Mouse (Mus musculus) hindbrain, embryonic 14.5 days (tissue): ENCODE results near the gene Coa7. TPM values are rescaled to one million over a fixed set of nuclear protein-coding genes. Genes with fewer than 3 reads are reported as not detected.

Source experiments
- ATAC-seq: fragments of 200-750 bp; cut with Nextera tagmentation; 2 replicates; pipeline ENCODE4 v1.8.0; 2017; ENCODE audit warnings: moderate number of reproducible peaks, mild to moderate bottlenecking, moderate TSS enrichment, moderate library complexity; ENCODE audit not compliant: low FRiP score
- DNase-seq: peaks from one replicate; pipeline ENCODE4 v3.0.0-alpha.2; 2015; ENCODE audit warnings: low spot score
- H3K27ac ChIP-seq: fragments of 300-500 bp; sonication (generic); 2 replicates; pipeline ENCODE4 v1.5.1; 2014; ENCODE audit warnings: mild to moderate bottlenecking, moderate library complexity
- H3K27me3 ChIP-seq: fragments of 300-500 bp; sonication (generic); 2 replicates; pipeline ENCODE4 v1.6.1; 2014; ENCODE audit warnings: mild to moderate bottlenecking, low read length, mixed read lengths; ENCODE audit not compliant: control insufficient read depth, insufficient read depth
- H3K36me3 ChIP-seq: fragments of 300-500 bp; sonication (generic); replicated peaks from 2 replicates; pipeline ENCODE4 v1.6.1; 2014; ENCODE audit not compliant: control insufficient read depth, insufficient read depth
- H3K4me1 ChIP-seq: fragments of 300-500 bp; sonication (generic); replicated peaks from 2 replicates; pipeline ENCODE4 v1.6.1; 2014; ENCODE audit warnings: antibody characterized with exemption, low read length, mixed read lengths; ENCODE audit not compliant: control insufficient read depth, insufficient read depth
- H3K4me2 ChIP-seq: fragments of 300-500 bp; sonication (generic); replicated peaks from 2 replicates; pipeline ENCODE4 v1.6.1; 2014; ENCODE audit warnings: mild to moderate bottlenecking, moderate library complexity
- H3K4me3 ChIP-seq: fragments of 300-500 bp; sonication (generic); replicated peaks from 2 replicates; pipeline ENCODE4 v1.5.1; 2014; ENCODE audit warnings: mild to moderate bottlenecking, low read length
- H3K9ac ChIP-seq: fragments of 300-500 bp; sonication (generic); 2 replicates; pipeline ENCODE4 v1.6.1; 2014
- H3K9me3 ChIP-seq: fragments of 300-500 bp; sonication (generic); 2 replicates; pipeline ENCODE4 v1.6.1; 2016; ENCODE audit warnings: low read length; ENCODE audit not compliant: control insufficient read depth
- WGBS: fragments of 180-500 bp; shearing (Covaris S2); extraction: QIAGEN DNeasy Blood & Tissue Kit; methylation state at CpG from one replicate; pipeline ENCODE4 v1.1.7; 2014; 5-methylcytosine and 5-hydroxymethylcytosine counted together
- polyA plus RNA-seq: library from polyadenylated mRNA; unstranded; fragments of >200 nt; fragmentation: Nextera tagmentation; extraction: Ambion mirVana; gene quantifications from 2 replicates; pipeline ENCODE4 v1.2.1, GENCODE M21; 2014

Coa7 gene
- polyA plus RNA-seq, 1 experiment from 2014 or later: 47.9 TPM

- Histone ChIP-seq H3K27ac (no peak overlapping the region), H3K4me3 (no peak overlapping the region), H3K9me3 (no peaks in the 10 kb centered on the region), H3K36me3 (no peaks in the 10 kb centered on the region), H3K4me2 (no peak overlapping the region), H3K4me1 (no peaks in the 10 kb centered on the region), H3K9ac (no peak overlapping the region), H3K27me3 (no peaks in the 10 kb centered on the region)
- WGBS: 27% methylated on average over 5 of the region's 5 CpGs
- ATAC-seq: no peak
- DNase-seq: no peak
These were observed 41.3 kb downstream of the Coa7 start for GRCm38 (mm10) chr4:108369254-108369653.

GRCm38 (mm10) chr4:108370409-108370808 lies 42.5 kb downstream of the Coa7 start:
- Histone ChIP-seq H3K9me3 (no peaks in the 10 kb centered on the region), H3K9ac (no peak overlapping the region), H3K4me3 (no peak overlapping the region), H3K36me3 (no peaks in the 10 kb centered on the region), H3K4me1 (no peaks in the 10 kb centered on the region), H3K27ac (no peak overlapping the region), H3K4me2 (no peak overlapping the region), H3K27me3 (no peaks in the 10 kb centered on the region)
- DNase-seq (no peak), ATAC-seq (no peak)
- WGBS: 50% methylated on average over 4 of the region's 4 CpGs

- Histone ChIP-seq H3K4me2 (no peak overlapping the region), H3K4me1 (no peaks in the 10 kb centered on the region), H3K27ac (no peak overlapping the region), H3K9ac (no peak overlapping the region), H3K9me3 (no peaks in the 10 kb centered on the region), H3K36me3 (no peaks in the 10 kb centered on the region), H3K27me3 (no peaks in the 10 kb centered on the region), H3K4me3 (no peak overlapping the region)
- no peak for ATAC-seq
- WGBS: 90% methylated on average over 3 of the region's 3 CpGs
- no peak for DNase-seq
These were observed 43.5 kb downstream of the Coa7 start for GRCm38 (mm10) chr4:108371421-108371820.

GRCm38 (mm10) chr4:108372166-108372565 lies 44.2 kb downstream of the Coa7 start:
- no peak overlapping the region for H3K27ac ChIP-seq
- no peak overlapping the region for H3K9ac ChIP-seq
- H3K4me2 ChIP-seq: no peak overlapping the region
- ATAC-seq (no peak), DNase-seq (no peak)
- no peaks in the 10 kb centered on the region for H3K36me3 ChIP-seq
- no peaks in the 10 kb centered on the region for H3K4me1 ChIP-seq
- H3K4me3 ChIP-seq: no peak overlapping the region
- WGBS: 75% methylated on average over 3 of the region's 3 CpGs
- no peaks in the 10 kb centered on the region for H3K9me3 ChIP-seq
- H3K27me3 ChIP-seq: no peaks in the 10 kb centered on the region

DNA sequence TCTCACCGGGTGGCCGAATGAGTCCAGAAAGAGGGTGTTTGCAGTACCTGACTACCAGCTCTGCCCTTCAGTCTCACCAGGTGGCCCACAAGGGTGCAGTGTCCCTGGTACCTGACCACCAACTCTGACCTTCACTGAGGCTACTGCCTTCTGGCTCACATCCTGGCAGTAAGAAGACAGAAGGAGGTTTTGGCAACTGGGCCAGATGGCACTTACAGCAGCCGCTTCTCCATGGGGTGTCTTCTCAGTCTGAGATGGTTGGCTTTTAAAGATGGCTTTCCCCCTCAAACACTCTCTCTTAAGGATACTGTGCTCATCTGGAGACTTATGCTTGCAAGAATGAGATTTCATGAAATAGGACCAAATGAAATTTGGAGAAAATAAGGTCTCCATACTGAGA lies 51.5 kb downstream of the Coa7 start:
- Histone ChIP-seq H3K4me1 (0 out of 2 replicates have a peak, but pooled peaks cover 7% of the 10 kb centered on the region), H3K27ac (no peak overlapping the region), H3K27me3 (peaks cover 4% of the 10 kb centered on the region; the same call in 1 of the 2 replicates), H3K9me3 (no peaks in the 10 kb centered on the region), H3K9ac (no peak overlapping the region), H3K4me3 (no peak overlapping the region), H3K36me3 (no peaks in the 10 kb centered on the region), H3K4me2 (no peak overlapping the region)
- DNase-seq (no peak), ATAC-seq (no peak)
- 89% methylated on average over 3 of the region's 3 CpGs for WGBS

DNA sequence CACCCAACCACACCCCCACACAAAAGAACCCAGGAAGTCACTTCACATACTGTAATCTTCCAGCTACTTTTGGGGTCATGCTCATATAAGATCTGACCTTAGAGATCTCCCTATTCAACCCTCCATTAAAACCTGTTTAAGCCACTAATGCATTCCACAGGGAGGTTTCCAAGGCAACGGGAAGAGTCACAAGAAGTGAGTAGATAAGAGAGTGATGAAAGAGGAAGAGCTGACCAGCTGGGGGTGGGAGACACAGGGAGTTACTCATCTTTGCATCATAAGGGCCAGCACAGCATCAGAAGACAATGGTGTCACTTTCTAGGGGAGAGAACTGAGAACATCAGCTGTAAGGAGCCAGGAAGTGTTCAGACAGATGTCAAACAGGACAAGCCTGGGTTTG lies 52.2 kb downstream of the Coa7 start:
- H3K4me1 ChIP-seq: 0 out of 2 replicates have a peak, but pooled peaks cover 7% of the 10 kb centered on the region
- H3K4me2 ChIP-seq: no peak overlapping the region
- ATAC-seq (no peak), DNase-seq (no peak)
- no peak overlapping the region for H3K9ac ChIP-seq
- H3K36me3 ChIP-seq: no peaks in the 10 kb centered on the region
- H3K27ac ChIP-seq: no peak overlapping the region
- no peaks in the 10 kb centered on the region for H3K9me3 ChIP-seq
- peaks cover 4% of the 10 kb centered on the region; the same call in 1 of the 2 replicates for H3K27me3 ChIP-seq
- no peak overlapping the region for H3K4me3 ChIP-seq
- WGBS: 10% methylated on average over 1 of the region's 1 CpGs

DNA sequence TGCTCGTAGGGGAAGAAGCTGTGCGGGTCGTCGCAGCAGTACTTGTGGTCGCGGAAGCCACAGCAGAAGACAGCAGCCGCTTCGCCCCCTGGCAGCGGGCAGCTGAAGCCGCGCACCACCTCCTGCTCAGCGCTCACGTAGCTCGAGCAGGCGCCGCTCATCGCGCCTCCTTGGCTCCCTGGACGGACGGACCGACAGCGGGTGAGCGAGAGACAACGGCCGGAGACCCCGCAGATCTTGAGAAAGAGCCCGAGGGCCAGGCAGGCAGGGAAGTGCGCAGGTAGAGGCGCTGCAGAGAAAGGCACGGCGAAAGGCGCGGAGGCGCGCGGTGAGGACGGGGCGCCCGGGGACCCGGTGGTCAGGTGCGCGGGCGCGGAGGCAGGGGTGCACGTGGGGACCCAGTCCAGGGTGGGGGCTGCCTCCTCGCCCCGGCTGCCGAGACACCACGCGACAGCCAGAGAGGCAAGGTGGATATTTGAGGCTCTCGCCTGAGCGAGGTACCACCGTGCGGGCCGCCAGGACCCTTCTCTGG lies 55.3 kb downstream of the Coa7 start, which contains the start of gene Shisal2a:
Shisal2a (minus strand) TSS at position 167 of the 532 bp plus-strand sequence.
- peak; percentile 43; the same call in 1 of the 2 replicates for ATAC-seq
- peak; percentile 38 for DNase-seq
- 3% methylated on average over 51 of the region's 55 CpGs for WGBS
- H3K9ac ChIP-seq: peak within 1 kb of the TSS; percentile 77
- H3K9me3 ChIP-seq: no peaks in the 10 kb centered on the region
- H3K27me3 ChIP-seq: peaks cover 4% of the 10 kb centered on the region; the same call in 1 of the 2 replicates
- peaks cover 16% of the 10 kb centered on the region; the same call in 1 of the 2 replicates for H3K4me1 ChIP-seq
- no peaks in the 10 kb centered on the region for H3K36me3 ChIP-seq
- H3K4me2 ChIP-seq: peak within 1 kb of the TSS; percentile 80
- peak within 1 kb of the TSS; percentile 47 for H3K4me3 ChIP-seq
- H3K27ac ChIP-seq: peak within 1 kb of the TSS; percentile 9; the same call in 1 of the 2 replicates

DNA sequence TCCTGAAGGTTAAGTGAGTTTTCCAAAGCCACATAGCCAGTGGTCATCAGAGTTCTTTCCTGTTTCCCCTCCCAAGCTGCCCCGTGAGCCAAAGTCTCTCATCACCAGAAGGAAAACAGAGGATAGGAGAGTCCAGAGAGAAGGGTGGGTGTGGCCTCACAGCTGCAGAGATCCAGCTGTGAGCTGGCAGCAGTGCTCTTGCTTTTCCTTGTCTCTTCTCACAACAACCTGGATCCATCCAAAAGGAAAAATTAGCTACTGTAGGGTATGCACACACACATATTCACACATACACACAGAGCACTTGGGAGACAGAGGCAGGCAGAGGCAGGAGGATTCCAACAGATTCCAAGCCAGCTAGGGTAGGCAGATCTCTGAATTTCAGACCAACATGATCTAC lies 58.1 kb downstream of the Coa7 start:
- H3K36me3 ChIP-seq: no peaks in the 10 kb centered on the region
- 31% methylated on average over 1 of the region's 1 CpGs for WGBS
- H3K9ac ChIP-seq: no peak overlapping the region
- no peak overlapping the region for H3K4me2 ChIP-seq
- DNase-seq (no peak), ATAC-seq (no peak)
- no peak overlapping the region for H3K4me3 ChIP-seq
- no peaks in the 10 kb centered on the region for H3K9me3 ChIP-seq
- H3K27me3 ChIP-seq: peaks cover 4% of the 10 kb centered on the region; the same call in 1 of the 2 replicates
- H3K27ac ChIP-seq: no peak overlapping the region
- H3K4me1 ChIP-seq: peaks cover 24% of the 10 kb centered on the region; the same call in 1 of the 2 replicates

GRCm38 (mm10) chr4:108387106-108387505 lies 59.2 kb downstream of the Coa7 start:
- Histone ChIP-seq H3K27ac (peak overlapping the region; percentile 81; the same call in 1 of the 2 replicates), H3K4me1 (peaks cover 24% of the 10 kb centered on the region; the same call in 1 of the 2 replicates), H3K9ac (peak overlapping the region; percentile 70; the same call in 1 of the 2 replicates), H3K36me3 (no peaks in the 10 kb centered on the region), H3K4me3 (peak overlapping the region; percentile 23), H3K4me2 (peak overlapping the region; percentile 62), H3K9me3 (no peaks in the 10 kb centered on the region), H3K27me3 (peaks cover 4% of the 10 kb centered on the region; the same call in 1 of the 2 replicates)
- no peak for ATAC-seq
- WGBS: 39% methylated on average over 4 of the region's 4 CpGs
- no peak for DNase-seq
